Mouse (Mus musculus) myocyte (in vitro differentiated cells): ENCODE data around the gene AI593442.

Experiments used
- CEBPB ChIP-seq: IDR thresholded peaks from 2 replicates; pipeline ENCODE4 v1.6.1; 2011; ENCODE audit warnings: mild to moderate bottlenecking, moderate library complexity; ENCODE audit not compliant: poor library complexity, insufficient read depth, severe bottlenecking
- MYOG ChIP-seq, 3 experiments: IDR thresholded peaks; one replicate each; pipeline ENCODE4 v1.6.1; 2011; ENCODE audit warnings: control low read depth in 2 of 3, low read depth in 2 of 3, mild to moderate bottlenecking in 2 of 3; ENCODE audit not compliant: insufficient read length in 2 of 3, control insufficient read depth in 1 of 3, insufficient read depth in 1 of 3
- POLR2A ChIP-seq: IDR thresholded peaks from one replicate; pipeline ENCODE4 v1.6.1; 2011; ENCODE audit warnings: low read depth, mild to moderate bottlenecking, control low read depth, moderate library complexity; ENCODE audit not compliant: insufficient read length
- POLR2AphosphoS2 ChIP-seq: IDR thresholded peaks from one replicate; pipeline ENCODE4 v1.6.1; 2011; ENCODE audit warnings: low read depth, control low read depth; ENCODE audit not compliant: insufficient read length
- TCF12 ChIP-seq: IDR thresholded peaks from one replicate; pipeline ENCODE4 v1.6.1; 2011; ENCODE audit warnings: mild to moderate bottlenecking, control low read depth; ENCODE audit not compliant: poor library complexity, insufficient read depth, severe bottlenecking
- USF1 ChIP-seq: IDR thresholded peaks from one replicate; pipeline ENCODE4 v1.6.1; 2011; ENCODE audit warnings: low read depth, mild to moderate bottlenecking, control low read depth, moderate library complexity

DNA sequence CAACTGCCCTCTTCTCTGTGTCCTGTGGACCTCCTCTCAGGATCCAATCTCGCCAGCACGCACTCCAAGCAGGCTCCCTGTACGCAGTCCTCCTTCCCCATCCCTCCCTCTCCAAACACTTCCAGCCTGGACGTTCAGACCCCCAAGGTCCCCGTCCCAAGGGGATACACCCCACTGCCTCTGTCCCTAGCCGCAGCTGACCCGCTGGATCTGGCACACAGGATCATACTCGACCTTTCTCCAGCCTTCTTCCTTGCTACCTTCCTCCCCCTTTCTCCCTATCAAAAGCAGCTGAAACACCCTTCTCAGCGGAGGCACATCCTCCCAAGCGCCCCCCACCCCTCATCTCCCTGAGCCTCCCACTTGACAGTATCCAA is 753 bp downstream of the AI593442 start:
- TF ChIP-seq USF1, result no peak
- TF ChIP-seq MYOG (IDR thresholded peaks at IDR 0.05; ENCODE audit: control insufficient read depth in 1 of 3, insufficient read depth in 1 of 3, insufficient read length in 2 of 3, low read depth in 2 of 3), result no peak
- TF ChIP-seq CEBPB, result no peak
- TF ChIP-seq POLR2AphosphoS2, result no peak
- no peak for TF ChIP-seq POLR2A
- TF ChIP-seq TCF12, result no peak
